Mouse (Mus musculus): ENCODE data around the gene Nsun2. TPM values are rescaled to one million over a fixed set of nuclear protein-coding genes. Genes with fewer than 3 reads are reported as not detected.
A peak's percentile ranks its signal among the peaks of the same experiment; 100 is the strongest.
"Not testable (repeated sequence)": the region's sequence is repeated elsewhere in the genome, so short reads cannot be mapped to it uniquely, and the experiment has no call there.

Nsun2 gene
- polyA plus RNA-seq, 1 experiment from 2014 or later, result 150 TPM

GRCm38 (mm10) chr13:69611398-69612174 lies 78.0 kb downstream of the Nsun2 start, which contains the start of gene Srd5a1:
Srd5a1 (minus strand) TSS chr13:69611442.
- under 1% methylated on average over 69 of the region's 69 CpGs for WGBS
- Histone ChIP-seq H3K27me3 (ENCODE audit: low read depth, poor library complexity, severe bottlenecking) (no peaks in the 10 kb centered on the region), H3K4me1 (peaks cover 29% of the 10 kb centered on the region), H3K9me3 (replicated peaks) (no peaks in the 10 kb centered on the region), H3K27ac (replicated peaks) (peak within 1 kb of the TSS; percentile 96), H3K4me3 (peak within 1 kb of the TSS; percentile 97), H3K36me3 (peaks cover 36% of the 10 kb centered on the region)
- DNase-seq (ENCODE audit: low spot score), result peak; percentile 100

- no peak for DNase-seq (ENCODE audit: low spot score)
- under 1% methylated on average over 24 of the region's 24 CpGs for WGBS
- Histone ChIP-seq H3K9me3 (replicated peaks) (no peaks in the 10 kb centered on the region), H3K27me3 (ENCODE audit: low read depth, poor library complexity, severe bottlenecking) (no peaks in the 10 kb centered on the region), H3K4me1 (peaks cover 29% of the 10 kb centered on the region), H3K36me3 (peaks cover 42% of the 10 kb centered on the region), H3K4me3 (peak overlapping the region; percentile 97), H3K27ac (replicated peaks) (peak overlapping the region; percentile 96)
Measured at GRCm38 (mm10) chr13:69612175-69612544, 78.6 kb downstream of the Nsun2 start.

- peaks cover 87% of the 10 kb centered on the region for H3K36me3 ChIP-seq
Measured at GRCm38 (mm10) chr13:69616716-69617115, 83.2 kb downstream of the Nsun2 start.

DNA sequence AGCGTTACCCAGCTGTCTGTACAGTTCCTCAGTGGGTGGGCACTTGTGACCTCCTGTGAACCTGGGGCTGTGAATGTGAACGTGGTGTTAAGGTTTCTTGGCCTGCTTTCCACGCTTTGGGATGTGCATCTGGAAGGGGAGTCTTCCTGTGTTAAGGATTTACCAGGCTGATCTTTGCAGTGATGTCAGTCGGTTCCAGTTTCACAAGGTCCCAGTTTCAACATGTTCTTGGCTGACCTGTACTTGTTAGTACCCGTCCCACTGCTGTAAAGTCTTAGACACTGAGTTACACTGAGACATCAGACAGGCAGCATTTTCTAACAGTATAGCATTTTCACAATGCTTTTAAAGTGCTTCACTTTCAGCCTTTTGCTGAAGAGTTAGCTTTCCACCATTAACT lies 90.3 kb downstream of the Nsun2 start:
- H3K27me3 ChIP-seq (ENCODE audit: low read depth, poor library complexity, severe bottlenecking), result no peaks in the 10 kb centered on the region
- H3K4me1 ChIP-seq, result no peaks in the 10 kb centered on the region
- peaks cover 100% of the 10 kb centered on the region for H3K36me3 ChIP-seq
- no peaks in the 10 kb centered on the region for H3K9me3 ChIP-seq (replicated peaks)
- no peak overlapping the region for H3K27ac ChIP-seq (replicated peaks)
- 84% methylated on average over 5 of the region's 5 CpGs for WGBS
- no peak for DNase-seq (ENCODE audit: low spot score)
- H3K4me3 ChIP-seq, result no peak overlapping the region

More at GRCm38 (mm10) chr13:69616716-69617115, 83.2 kb downstream of the Nsun2 start:
- no peak for DNase-seq (ENCODE audit: low spot score)
- 92% methylated on average over 6 of the region's 6 CpGs for WGBS
- H3K27me3 ChIP-seq (ENCODE audit: low read depth, poor library complexity, severe bottlenecking), result no peaks in the 10 kb centered on the region
- no peak overlapping the region for H3K27ac ChIP-seq (replicated peaks)
- no peaks in the 10 kb centered on the region for H3K9me3 ChIP-seq (replicated peaks)
- no peak overlapping the region for H3K4me3 ChIP-seq
- peaks cover 12% of the 10 kb centered on the region for H3K4me1 ChIP-seq

DNA sequence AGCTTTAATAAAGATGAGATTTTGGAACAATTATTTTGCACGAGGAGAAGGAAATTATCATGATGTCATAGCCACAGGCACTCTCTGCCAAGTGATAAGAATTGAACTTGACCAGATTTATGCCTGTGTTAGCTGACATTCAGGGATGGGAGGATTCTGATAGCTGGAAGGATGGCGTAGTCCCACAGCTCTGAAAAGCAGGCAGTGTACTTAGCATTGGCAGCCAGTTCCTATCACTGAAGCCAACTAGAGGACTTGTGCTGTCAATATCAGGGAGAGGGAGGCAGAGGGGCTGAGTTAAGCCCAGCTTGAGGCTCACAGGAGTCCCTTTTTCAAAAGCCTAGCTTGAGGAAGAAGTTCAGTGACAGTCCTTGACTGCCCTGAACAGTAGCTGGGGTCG lies 91.0 kb downstream of the Nsun2 start:
- no peaks in the 10 kb centered on the region for H3K4me1 ChIP-seq
- 96% methylated on average over 3 of the region's 3 CpGs for WGBS
- no peaks in the 10 kb centered on the region for H3K9me3 ChIP-seq (replicated peaks)
- no peaks in the 10 kb centered on the region for H3K27me3 ChIP-seq (ENCODE audit: low read depth, poor library complexity, severe bottlenecking)
- H3K4me3 ChIP-seq, result no peak overlapping the region
- DNase-seq (ENCODE audit: low spot score), result no peak
- no peak overlapping the region for H3K27ac ChIP-seq (replicated peaks)
- H3K36me3 ChIP-seq, result peaks cover 100% of the 10 kb centered on the region

DNA sequence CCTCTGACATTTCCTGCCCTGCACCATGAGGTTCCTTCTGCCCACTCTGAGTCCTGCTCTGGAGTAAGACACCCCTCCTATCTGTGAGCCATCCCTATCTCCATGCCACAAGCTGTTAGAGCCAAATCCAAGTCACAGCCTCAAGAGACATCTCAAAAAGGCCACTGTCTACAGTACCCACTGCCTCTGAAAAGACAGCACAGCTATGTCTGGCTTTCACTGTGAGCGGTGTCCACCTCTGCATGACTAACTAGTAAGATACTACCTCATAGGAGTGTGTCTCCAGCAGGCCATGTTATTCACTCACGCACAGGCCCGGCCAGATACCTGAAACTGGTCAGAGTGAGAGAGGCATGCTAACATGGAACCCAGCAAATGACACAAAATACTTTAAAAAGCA lies 94.4 kb downstream of the Nsun2 start:
- Histone ChIP-seq H3K27me3 (ENCODE audit: low read depth, poor library complexity, severe bottlenecking) (no peaks in the 10 kb centered on the region), H3K27ac (replicated peaks) (no peak overlapping the region), H3K4me3 (no peak overlapping the region), H3K4me1 (no peaks in the 10 kb centered on the region), H3K36me3 (peaks cover 100% of the 10 kb centered on the region), H3K9me3 (replicated peaks) (no peaks in the 10 kb centered on the region)
- no peak for DNase-seq (ENCODE audit: low spot score)
- WGBS, result 97% methylated on average over 3 of the region's 3 CpGs

GRCm38 (mm10) chr13:69630576-69630975 lies 97.0 kb downstream of the Nsun2 start:
- DNase-seq (ENCODE audit: low spot score), result no peak
- Histone ChIP-seq H3K4me3 (no peak overlapping the region), H3K36me3 (peaks cover 100% of the 10 kb centered on the region), H3K27me3 (ENCODE audit: low read depth, poor library complexity, severe bottlenecking) (no peaks in the 10 kb centered on the region), H3K4me1 (no peaks in the 10 kb centered on the region), H3K9me3 (replicated peaks) (no peaks in the 10 kb centered on the region), H3K27ac (replicated peaks) (no peak overlapping the region)
- 89% methylated on average over 8 of the region's 8 CpGs for WGBS

GRCm38 (mm10) chr13:69631111-69631510 lies 97.6 kb downstream of the Nsun2 start:
- Histone ChIP-seq H3K27ac (replicated peaks) (no peak overlapping the region), H3K27me3 (ENCODE audit: low read depth, poor library complexity, severe bottlenecking) (no peaks in the 10 kb centered on the region), H3K4me3 (no peak overlapping the region), H3K4me1 (no peaks in the 10 kb centered on the region), H3K36me3 (peaks cover 100% of the 10 kb centered on the region), H3K9me3 (replicated peaks) (no peaks in the 10 kb centered on the region)
- DNase-seq (ENCODE audit: low spot score), result no peak
- WGBS, result 94% methylated on average over 3 of the region's 3 CpGs

GRCm38 (mm10) chr13:69631659-69632058 lies 98.1 kb downstream of the Nsun2 start:
- DNase-seq (ENCODE audit: low spot score), result no peak
- Histone ChIP-seq H3K9me3 (replicated peaks) (no peaks in the 10 kb centered on the region), H3K27ac (replicated peaks) (no peak overlapping the region), H3K4me3 (no peak overlapping the region), H3K27me3 (ENCODE audit: low read depth, poor library complexity, severe bottlenecking) (no peaks in the 10 kb centered on the region), H3K36me3 (peaks cover 100% of the 10 kb centered on the region), H3K4me1 (no peaks in the 10 kb centered on the region)
- 92% methylated on average over 4 of the region's 4 CpGs for WGBS

- WGBS, result 97% methylated on average over 9 of the region's 9 CpGs
Measured at GRCm38 (mm10) chr13:69633551-69633950, 100.0 kb downstream of the Nsun2 start.

GRCm38 (mm10) chr13:69633988-69634387 lies 100.4 kb downstream of the Nsun2 start:
- Histone ChIP-seq H3K27ac (replicated peaks) (no peak overlapping the region), H3K4me3 (no peak overlapping the region), H3K9me3 (replicated peaks) (no peaks in the 10 kb centered on the region), H3K27me3 (ENCODE audit: low read depth, poor library complexity, severe bottlenecking) (no peaks in the 10 kb centered on the region), H3K36me3 (peaks cover 99% of the 10 kb centered on the region), H3K4me1 (no peaks in the 10 kb centered on the region)
- no peak for DNase-seq (ENCODE audit: low spot score)
- WGBS, result 91% methylated on average over 2 of the region's 2 CpGs

More at GRCm38 (mm10) chr13:69633551-69633950, 100.0 kb downstream of the Nsun2 start:
- H3K27me3 ChIP-seq (ENCODE audit: low read depth, poor library complexity, severe bottlenecking), result no peaks in the 10 kb centered on the region
- no peak overlapping the region for H3K4me3 ChIP-seq
- DNase-seq (ENCODE audit: low spot score), result no peak
- H3K36me3 ChIP-seq, result peaks cover 100% of the 10 kb centered on the region
- no peak overlapping the region for H3K27ac ChIP-seq (replicated peaks)
- no peaks in the 10 kb centered on the region for H3K9me3 ChIP-seq (replicated peaks)
- H3K4me1 ChIP-seq, result no peaks in the 10 kb centered on the region

- H3K36me3 ChIP-seq, result peaks cover 98% of the 10 kb centered on the region
- H3K9me3 ChIP-seq (replicated peaks), result not testable (repeated sequence)
Measured at GRCm38 (mm10) chr13:69635836-69636235, 102.3 kb downstream of the Nsun2 start.

DNA sequence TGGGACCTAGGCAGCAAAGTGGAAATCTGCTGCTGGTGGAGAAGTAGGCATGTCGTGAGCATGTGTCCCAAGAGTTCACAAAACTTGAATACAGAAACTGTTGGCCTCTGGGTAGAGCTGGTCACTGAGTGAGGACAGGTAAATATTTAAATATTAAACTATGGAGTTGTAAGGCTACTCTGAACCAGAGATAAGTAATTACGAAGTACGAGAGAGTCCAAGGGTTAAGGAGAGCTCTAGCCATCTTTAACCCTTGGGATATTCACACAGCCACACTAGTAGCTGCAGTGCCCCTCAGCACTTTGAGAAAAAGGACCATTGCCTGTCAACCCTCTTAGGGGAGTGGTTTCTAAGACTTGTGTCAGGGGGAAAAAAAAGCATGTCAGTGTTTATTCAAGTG lies 102.8 kb downstream of the Nsun2 start:
- Histone ChIP-seq H3K9me3 (replicated peaks) (no peaks in the 10 kb centered on the region), H3K4me1 (no peaks in the 10 kb centered on the region), H3K36me3 (peaks cover 97% of the 10 kb centered on the region), H3K4me3 (no peak overlapping the region), H3K27ac (replicated peaks) (no peak overlapping the region), H3K27me3 (ENCODE audit: low read depth, poor library complexity, severe bottlenecking) (no peaks in the 10 kb centered on the region)
- WGBS, result 91% methylated on average over 3 of the region's 3 CpGs
- DNase-seq (ENCODE audit: low spot score), result no peak

More at GRCm38 (mm10) chr13:69635836-69636235, 102.3 kb downstream of the Nsun2 start:
- H3K27ac ChIP-seq (replicated peaks); H3K27me3 ChIP-seq (ENCODE audit: low read depth, poor library complexity, severe bottlenecking); DNase-seq (ENCODE audit: low spot score); H3K4me3 ChIP-seq; H3K4me1 ChIP-seq: not testable (repeated sequence)
- 94% methylated on average over 7 of the region's 7 CpGs for WGBS

Data from midbrain, embryonic 10.5 days (tissue).